Mouse (Mus musculus): ENCODE data around the gene Fcor. TPM values are rescaled to one million over a fixed set of nuclear protein-coding genes. Genes with fewer than 3 reads are reported as not detected.

Gene Fcor
- total RNA-seq (2021) = 10 to 100 TPM in 1 of 2 experiments, 1 to 10 TPM in 1; 9.2 to 14.6 TPM
- long read RNA-seq, experiment 1, partial matches to known transcripts = 0 of 3 reads
- long read RNA-seq, experiment 1, other reads (novel, unspliced or antisense) = 1 of 3 reads
- long read RNA-seq, experiment 2, transcript Fcor-201 (2 exons, 392 nt) = major isoform, 8 of 8 reads
- long read RNA-seq, experiment 2, partial matches to known transcripts = 0 of 8 reads
- long read RNA-seq, experiment 2, other reads (novel, unspliced or antisense) = 0 of 8 reads

DNA sequence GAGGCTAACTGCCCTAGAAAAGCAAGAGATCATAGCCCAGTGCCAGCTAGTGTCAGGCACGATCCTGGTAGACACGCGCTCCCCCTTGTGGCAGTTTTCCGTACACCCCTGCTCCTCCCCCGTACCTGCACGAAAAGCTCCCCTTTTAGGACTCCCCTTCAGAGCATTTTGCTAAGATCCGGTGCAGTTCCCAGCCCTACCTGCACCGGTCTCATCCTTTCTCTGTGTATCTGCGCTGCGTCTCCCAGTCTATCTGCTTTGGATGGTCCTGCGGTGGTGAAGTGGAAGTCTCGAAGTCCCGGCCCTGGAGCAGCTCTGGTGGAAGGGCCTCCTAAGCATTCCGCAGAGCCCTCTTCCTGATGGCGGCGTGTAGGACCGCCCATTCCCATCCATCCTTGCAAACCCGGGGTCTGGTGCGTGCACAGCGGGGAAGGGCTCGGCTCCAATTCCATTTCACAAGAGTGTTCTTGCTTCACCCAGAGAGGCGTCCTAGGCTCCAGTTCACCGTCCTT lies at the start of gene Fcor:
Gene Fcor, minus strand, starts transcription at position 383 of the 512 bp plus-strand sequence.
- DNase-seq (ENCODE audit: low spot score in 2 of 2) = peak; percentile 88 to 94

DNA sequence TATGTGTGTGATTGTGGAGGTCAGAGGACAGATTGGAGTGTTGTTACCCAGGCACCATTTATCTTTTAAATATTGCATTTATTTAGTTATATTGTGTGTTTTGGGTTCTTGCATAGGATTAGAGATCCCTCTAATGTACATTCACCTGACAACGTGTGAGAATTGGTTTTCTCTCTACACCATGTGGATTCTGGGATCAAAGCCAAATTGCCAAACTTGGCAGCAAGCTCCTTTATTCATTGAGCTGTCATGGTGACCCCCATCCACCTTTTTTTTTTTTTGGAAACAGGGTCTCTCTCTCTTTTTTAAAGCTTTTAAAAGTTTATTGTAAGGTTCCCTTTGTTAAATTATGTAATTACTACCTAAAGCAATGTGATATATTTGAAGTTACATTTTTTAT lies 48.9 kb upstream of the Fcor start:
- no peak for DNase-seq (ENCODE audit: low spot score in 2 of 2)

DNA sequence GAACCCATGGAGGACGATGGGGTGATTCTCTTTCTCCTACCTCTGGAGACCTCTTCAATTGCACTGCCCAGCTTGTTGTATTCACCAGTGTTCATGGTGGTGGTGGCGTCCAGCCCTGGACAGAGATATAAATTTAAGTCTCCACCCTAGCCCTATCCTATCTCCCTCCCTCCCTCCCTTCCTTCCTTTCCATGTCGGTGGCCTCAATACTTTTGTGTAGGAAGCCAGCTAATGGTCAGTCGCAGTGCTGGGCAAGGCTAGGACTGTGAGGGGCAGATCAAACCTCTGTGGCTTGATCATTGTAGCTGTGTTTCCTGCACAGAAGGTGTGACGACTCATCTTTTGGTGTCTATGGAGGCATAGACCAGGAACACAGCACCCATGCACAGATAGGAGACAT lies 48.4 kb upstream of the Fcor start, which contains the start of gene Clec4g:
Gene Clec4g, minus strand, starts transcription at position 101 of the 400 bp plus-strand sequence.
- DNase-seq (ENCODE audit: low spot score in 2 of 2) = no peak

DNA sequence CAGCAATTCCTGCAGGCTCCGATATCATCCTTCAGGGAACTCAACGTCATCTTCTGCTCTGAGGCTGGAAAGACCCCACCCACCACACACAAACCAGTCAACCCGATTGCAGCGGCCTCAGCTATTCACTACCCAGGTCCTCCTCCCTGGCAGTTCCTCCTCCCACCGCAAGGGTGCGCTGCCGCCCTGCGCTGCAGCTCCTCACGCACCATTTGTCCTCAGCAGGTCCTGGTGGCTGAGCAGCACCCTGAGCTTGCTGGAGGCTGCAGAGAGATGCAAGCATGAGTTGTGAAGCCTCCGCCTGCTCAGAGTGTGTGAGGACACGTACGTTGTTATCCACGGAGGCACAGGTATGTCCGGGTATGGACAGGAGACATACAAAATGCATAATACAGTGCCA lies 46.4 kb upstream of the Fcor start:
- peak; percentile 70 to 78 for DNase-seq (ENCODE audit: low spot score in 2 of 2)

DNA sequence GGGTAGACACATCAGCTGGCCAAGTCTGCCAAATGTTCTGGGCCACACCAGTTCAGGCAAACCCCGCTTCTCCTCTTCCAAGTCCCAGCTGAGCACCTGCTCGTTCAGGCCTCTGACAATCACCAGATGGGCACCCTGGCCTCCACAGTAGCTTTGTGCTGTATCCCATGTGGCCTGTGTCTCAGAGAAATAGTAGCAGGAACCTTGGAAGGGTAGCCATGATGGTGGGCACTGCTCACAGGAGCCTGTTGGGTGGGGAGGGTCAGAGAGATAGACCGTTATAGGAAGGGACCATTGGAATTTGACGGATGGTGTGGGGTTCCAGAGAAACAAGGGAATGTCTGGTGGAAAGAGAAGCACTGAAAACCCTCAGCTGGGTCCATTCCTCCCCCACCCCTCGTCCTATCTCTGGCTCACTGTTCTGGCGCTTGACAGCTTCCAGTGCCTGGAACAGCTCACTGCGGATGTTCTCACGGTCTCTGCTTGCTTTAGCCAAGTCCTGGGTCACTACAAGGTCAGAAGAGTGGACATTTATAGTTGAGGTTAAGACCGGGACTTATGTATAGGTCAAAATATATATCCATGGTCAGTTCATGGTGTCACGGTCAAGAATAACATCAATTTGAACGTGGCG lies 45.3 kb upstream of the Fcor start:
- DNase-seq (ENCODE audit: low spot score in 2 of 2) = no peak

DNA sequence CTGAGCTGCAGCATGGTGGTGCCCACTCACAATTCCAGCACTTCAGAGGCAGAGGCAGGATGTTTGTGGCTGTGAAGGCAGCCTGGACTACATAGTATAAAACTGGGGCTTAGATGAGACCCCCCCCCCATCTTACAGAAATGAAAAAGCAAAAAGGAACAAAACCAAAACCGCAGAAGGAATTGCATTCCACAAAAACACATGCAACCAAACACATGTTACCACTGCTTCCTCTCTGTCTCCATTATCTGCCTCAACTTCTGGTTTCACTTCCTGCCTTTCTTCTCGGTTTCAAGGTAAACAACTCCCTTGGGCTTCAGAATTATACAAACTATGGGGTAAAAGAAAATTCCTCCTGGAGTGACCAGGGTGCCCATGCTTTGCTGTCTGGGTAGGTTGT lies 39.5 kb upstream of the Fcor start:
- no peak for DNase-seq (ENCODE audit: low spot score in 2 of 2)

DNA sequence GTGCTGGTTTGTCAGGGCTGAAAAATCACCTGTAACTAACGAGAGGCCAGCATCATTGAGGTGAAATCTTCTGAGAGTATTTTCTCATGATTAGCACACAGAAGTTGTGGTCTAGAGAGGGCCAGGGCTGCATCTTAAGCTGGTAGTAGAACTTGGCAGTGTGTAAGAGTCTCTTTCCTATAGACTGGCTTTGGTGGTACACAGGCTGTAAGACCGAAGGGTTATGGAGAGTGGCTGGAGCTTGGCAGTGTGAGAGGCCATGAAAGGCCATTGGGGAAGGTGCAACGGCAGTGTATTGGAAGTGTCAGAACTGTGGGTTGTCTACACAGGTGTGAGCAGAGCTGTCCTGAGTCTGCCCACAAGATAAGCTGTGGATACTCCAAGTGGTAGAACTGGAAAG lies 38.1 kb upstream of the Fcor start:
- DNase-seq (ENCODE audit: low spot score in 2 of 2) = no peak

DNA sequence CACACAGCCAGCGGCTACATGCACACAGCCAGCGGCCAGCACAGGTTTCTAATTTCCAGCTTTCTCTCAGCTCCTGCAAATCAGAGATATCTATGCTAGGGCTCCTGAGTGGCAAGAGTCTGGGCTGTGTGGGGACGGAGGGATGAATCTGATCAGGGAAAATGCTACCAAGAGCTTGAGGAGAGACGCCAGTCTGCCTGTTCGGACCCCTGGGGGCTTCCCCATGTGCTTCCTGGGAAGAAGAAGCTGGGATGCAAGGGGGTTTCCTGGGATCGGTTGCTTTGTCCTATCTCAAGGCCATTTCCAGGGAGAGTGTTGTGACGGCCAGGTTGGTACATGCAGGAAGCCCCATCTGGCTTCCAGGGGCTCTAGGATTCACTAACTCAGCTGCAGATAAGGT lies 35.4 kb upstream of the Fcor start:
- DNase-seq (ENCODE audit: low spot score in 2 of 2) = no peak

DNA sequence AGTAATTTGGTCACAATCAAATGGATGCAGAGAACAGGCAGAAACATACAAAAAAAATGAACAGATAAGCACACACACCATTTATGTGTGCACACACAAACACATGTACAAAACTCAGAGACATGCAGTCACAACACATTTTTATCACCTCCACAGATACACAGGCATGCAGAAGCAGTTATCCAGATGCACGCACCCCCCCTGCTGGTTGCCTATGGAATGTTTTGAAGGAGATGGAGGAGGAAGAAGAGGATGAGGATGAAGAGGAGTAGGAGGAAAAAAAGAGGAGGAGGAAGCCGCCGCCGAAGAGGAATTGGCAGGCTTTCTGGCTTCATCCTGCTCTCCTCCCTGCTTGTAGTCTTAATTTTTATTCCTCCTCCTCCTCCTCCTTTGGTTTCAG lies 33.5 kb upstream of the Fcor start:
- peak; percentile 47 to 52 for DNase-seq (ENCODE audit: low spot score in 2 of 2)

DNA sequence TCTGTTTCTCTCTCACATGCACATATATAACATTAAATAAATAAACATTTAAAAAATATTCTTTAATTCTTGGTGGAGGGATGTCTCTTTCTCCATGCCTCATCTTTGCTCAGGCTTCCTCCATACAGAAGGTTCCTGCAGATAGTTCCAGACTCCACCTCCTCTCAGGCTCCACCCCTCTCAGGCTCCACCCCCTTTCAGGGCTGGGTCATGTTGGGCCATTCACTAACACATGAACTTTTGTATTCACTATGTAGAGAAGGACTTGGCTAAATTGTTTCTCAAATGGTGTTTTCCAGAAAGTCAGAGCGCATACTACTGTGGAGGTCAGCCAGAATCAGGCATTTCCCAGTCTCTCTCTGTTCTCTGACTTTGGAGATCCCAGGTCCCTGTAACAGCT lies 29.3 kb upstream of the Fcor start:
- no peak for DNase-seq (ENCODE audit: low spot score in 2 of 2)

DNA sequence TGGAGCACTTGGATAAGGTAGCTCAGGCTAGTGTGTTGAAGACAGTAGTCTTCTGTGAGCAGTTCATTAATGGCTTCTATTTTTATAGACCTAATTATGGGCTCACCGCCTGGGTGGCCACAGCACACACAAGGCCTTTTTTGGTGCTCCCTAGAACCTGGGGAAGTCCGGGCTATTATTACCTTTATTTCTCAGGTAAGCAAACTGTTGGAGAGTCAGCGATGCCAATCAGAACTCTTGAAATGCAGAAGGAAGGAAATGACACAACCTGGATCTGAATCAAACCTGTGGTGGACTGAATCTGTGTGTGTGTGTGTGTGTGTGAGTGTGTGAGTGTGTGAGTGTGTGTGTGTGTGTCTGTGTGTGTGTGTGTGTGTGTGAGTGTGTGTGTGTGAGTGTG lies 22.0 kb upstream of the Fcor start, which contains the start of gene Fcer2a:
Gene Fcer2a, minus strand, starts transcription at position 55 of the 400 bp plus-strand sequence.
- DNase-seq (ENCODE audit: low spot score in 2 of 2) = no peak

DNA sequence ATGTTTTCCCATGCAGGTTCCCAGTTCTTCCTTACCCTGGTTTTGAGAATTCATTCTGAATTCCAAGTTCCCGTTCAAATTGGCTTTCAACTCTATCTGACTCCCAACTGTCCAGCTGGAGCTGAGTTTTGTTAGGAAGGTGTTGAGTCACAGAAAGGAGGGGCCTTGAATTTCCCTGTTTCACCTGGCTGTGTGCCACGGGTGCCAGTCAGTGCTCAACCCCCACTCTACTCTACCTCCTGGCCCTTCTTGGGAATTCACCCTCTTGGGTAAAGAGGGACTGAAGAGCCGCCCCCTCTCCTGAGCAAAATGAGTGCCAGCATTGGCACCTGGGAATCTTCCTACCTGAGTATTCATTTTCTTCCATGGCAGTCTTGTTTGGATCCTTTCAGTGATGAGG lies 18.6 kb upstream of the Fcor start:
- DNase-seq (ENCODE audit: low spot score in 2 of 2) = no peak

DNA sequence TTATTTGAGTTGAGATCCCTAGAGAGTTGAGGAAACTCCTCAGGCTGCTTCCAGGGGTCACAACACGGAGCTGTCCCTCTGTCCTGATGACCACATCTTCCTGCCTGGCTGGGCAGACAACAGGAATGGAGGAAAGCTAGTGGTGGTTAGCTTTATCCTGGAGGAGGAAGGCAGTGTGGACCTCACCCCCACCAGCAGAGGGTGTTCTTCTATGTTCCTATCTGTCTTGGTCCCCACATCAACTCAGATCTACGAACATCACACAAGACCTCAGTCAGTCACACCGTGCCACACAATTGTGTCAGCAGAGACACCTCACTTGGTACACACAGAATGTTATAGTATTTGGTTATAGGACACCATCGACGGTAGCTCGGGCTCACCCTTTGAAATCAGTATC lies 15.4 kb upstream of the Fcor start:
- no peak for DNase-seq (ENCODE audit: low spot score in 2 of 2)

DNA sequence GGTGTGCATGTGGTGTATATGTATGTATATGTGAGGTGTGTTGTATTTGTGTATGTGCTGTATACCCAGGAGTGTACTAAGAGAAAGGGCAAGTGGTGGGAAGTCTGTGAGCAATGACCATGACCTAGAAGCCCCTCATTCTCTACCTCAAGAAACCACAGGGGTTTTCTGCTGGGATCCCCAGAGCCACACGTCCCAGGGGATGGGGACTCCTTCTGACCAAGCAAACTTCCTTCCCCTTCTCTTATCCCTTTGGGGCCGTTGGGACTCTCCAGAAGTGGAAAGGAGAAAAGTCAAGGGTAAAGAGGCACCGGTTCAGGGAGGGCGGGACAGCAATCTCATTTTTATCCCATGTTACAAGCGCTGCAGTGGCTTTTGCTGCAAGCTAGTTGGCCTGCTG lies 13.3 kb upstream of the Fcor start:
- DNase-seq (ENCODE audit: low spot score in 2 of 2) = no peak

DNA sequence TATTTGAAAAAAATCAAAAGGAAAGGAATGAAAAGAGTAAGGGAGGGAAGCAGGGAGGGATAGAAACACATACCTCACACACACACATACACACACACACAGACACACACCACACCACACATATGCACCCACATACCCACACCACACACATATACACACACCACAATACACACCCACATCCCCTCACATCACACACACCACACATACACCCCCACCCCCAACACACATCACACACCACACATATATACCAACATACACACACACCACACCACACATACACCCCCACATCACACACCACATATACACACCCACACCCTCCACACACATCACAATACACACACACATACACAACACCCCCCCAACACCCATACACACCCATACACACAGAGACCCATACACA lies 12.4 kb upstream of the Fcor start:
- DNase-seq (ENCODE audit: low spot score in 2 of 2) = no peak

DNA sequence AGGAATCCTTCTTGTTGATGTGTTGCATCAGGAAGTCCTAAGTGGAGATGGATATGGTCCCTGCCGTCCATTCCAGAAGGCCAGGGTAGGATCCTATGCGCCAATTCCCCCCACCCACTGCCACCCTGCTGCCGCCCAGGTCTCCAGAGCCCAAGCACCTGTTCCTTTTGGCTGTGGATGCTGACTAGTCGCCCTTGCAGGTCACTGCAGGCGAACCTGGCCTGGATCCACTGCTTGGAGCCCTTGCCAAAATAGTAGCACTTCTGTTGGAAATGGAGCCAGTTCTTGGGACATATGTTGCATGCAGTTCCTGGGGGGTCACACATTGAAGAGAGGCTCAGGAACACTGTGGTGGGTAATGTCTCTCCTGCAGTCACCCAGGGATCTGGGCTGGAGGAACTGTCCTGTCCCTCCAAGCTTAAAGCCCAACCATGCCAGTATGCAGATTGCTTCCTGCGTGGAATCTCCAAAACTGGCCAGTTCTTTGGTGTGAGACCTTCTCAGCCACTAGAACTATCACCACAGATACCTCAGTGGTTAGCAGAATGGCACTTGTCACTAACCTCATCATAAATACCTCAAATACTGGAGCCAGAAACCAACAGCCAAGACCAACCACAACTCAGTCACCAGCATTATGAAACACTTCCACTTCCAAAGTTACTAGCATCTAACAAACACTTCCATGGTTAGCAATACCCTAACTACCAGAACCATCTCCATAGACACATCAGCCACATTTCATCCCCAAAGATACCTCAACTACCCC lies 11.4 kb upstream of the Fcor start:
- DNase-seq (ENCODE audit: low spot score in 2 of 2) = no peak

DNA sequence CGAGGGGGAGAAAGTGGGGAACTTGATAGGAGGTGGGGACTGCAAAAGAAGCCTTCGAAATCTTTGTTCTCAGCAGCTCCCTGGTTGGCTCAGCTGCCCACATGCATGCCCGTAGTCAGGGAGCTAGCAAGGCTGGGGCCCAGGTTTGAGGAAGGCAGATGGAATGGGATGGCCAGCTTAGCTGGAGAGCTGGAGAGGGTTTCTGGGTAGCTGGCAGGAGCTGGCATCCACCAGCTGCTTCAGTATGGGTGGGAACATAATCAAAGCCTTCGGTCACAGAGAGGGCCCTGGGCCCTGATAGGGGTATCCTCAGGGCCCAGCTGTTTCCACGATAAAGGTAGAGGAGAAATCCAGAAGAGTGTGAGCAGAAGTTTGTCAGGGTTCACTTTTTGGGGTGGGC lies 10.3 kb upstream of the Fcor start:
- no peak for DNase-seq (ENCODE audit: low spot score in 2 of 2)

DNA sequence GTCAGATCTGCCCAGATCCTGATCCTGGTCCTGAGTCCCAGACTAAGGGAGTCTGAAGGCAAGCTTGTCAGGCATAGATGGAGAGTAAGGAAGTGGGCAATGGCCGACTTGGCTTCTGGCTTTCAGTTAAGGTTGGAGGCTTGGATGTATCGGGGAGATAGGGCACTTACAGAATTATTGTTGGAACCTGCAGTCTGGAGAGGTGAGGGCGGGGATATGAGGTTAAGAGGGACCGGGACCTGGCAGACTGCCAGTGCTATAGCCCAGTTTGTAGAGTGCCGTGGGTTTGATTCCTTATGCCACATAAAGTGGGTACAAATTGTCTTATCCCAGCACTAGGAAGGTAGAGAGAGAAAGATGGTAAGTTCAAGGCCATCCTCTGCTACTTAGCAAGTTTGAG lies 7.5 kb upstream of the Fcor start:
- DNase-seq (ENCODE audit: low spot score in 2 of 2) = no peak

DNA sequence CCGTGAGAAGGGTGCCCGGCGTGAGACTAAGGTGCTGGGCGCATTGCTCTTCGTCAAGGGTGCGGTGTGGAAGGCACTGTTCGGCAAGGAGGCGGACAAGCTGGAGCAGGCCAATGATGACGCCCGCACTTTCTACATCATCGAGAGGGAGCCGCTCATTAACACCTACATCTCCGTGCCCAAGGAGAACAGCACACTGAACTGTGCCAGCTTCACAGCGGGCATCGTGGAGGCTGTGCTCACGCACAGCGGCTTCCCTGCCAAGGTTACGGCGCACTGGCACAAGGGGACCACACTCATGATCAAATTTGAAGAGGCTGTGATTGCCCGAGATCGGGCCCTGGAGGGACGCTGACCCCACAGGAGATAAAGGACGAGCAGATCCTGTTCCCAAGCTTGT lies 7.1 kb upstream of the Fcor start:
- no peak for DNase-seq (ENCODE audit: low spot score in 2 of 2)

DNA sequence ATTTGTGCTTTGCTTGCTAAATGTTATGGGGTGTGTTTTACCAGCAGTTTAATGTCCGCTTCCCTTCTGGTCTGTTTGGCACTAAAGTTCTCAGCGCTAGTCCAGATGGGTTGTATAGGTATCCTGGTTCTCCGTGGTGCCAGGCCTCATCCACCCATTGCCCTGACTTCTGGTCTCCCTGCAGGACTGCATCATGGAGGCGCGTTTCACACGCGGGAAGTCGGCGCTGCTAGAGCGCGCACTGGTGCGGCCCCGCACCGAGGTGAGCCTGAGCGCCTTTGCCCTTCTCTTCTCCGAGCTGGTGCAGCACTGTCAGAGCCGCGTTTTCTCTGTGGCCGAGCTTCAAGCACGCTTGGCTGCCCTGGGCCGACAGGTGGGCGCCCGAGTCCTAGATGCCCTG lies 6.7 kb upstream of the Fcor start:
- no peak for DNase-seq (ENCODE audit: low spot score in 2 of 2)

DNA sequence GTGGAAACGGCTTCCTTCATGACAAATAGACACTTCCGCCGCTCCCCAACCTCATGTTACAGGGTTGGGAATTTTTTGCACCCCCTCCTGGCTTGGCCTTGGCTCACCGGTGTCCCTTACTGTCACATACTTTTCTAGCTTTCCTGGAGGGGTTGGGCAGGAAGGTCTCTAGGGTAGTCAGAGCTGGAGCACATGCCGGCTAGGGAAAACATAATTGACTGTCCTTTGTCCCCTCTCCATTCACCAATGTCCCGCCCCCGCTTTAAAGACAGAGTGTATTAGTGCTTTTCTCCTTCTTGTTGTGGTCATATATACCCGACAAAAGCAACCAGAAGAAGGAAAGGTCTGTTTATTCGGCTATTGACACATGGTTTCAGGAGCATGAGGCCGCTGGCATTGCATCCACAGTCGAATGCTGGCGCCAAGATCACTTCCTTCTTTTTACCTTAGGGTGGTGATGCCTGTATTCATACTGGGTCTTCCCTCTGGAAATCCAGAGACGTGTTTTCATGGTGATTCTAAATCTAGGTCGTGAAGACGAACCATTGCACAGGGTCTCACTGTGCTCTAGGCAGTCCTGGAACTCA lies 4.9 kb upstream of the Fcor start:
- no peak for DNase-seq (ENCODE audit: low spot score in 2 of 2)

Data from left cerebral cortex, adult 18-20 months (tissue).